Mouse (Mus musculus): ENCODE data around the gene Fasn. TPM values are rescaled to one million over a fixed set of nuclear protein-coding genes. Genes with fewer than 3 reads are reported as not detected.

Fasn gene
- polyA plus RNA-seq, 1 experiment from 2014 or later: 67.9 TPM

- H3K4me3 ChIP-seq: peak overlapping the region; percentile 91
- H3K4me1 ChIP-seq (replicated peaks): peaks cover 51% of the 10 kb centered on the region
- peak overlapping the region; percentile 100 for H3K27ac ChIP-seq
- peaks cover 25% of the 10 kb centered on the region for H3K36me3 ChIP-seq
- H3K27me3 ChIP-seq: no peaks in the 10 kb centered on the region
- under 1% methylated on average over 21 of the region's 21 CpGs for WGBS
- H3K9me3 ChIP-seq: no peaks in the 10 kb centered on the region
- peak overlapping the region; percentile 98 for H3K9ac ChIP-seq
- H3K4me2 ChIP-seq: peak overlapping the region; percentile 99
- ATAC-seq (ENCODE audit: low FRiP score): peak; percentile 4; the same call in 1 of the 2 replicates
Observed at GRCm38 (mm10) chr11:120824787-120825288, 491 bp upstream of the Fasn start.

DNA sequence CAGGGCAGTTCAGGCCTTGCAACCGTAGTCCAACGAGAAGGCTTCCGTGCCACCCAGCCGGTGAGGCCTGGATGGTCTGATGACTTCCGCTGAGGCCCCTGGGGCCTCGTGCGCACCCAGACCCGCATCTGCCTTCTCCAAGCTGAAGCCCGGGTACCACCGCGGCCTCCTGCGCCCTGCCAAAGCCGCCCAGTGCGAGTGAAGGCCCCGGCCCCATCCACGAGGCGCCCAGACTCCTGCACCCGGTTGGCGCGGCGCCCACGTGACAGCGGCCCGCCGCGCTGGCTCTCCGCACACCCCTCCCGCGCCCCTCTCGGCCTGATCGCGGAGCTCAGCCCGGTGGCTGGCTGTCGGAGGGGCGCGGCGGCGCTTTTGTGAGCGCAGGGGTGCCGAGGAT lies 798 bp downstream of the Fasn start:
- under 1% methylated on average over 35 of the region's 40 CpGs for WGBS
- Histone ChIP-seq H3K4me1 (replicated peaks) (peaks cover 51% of the 10 kb centered on the region), H3K4me3 (peak overlapping the region; percentile 91), H3K4me2 (peak overlapping the region; percentile 99), H3K36me3 (peaks cover 38% of the 10 kb centered on the region), H3K27ac (peak overlapping the region; percentile 100), H3K9me3 (no peaks in the 10 kb centered on the region), H3K9ac (peak overlapping the region; percentile 98), H3K27me3 (no peaks in the 10 kb centered on the region)
- peak; percentile 57 for ATAC-seq (ENCODE audit: low FRiP score)

- Histone ChIP-seq H3K4me3 (peak overlapping the region; percentile 91), H3K27ac (peak overlapping the region; percentile 100), H3K4me1 (replicated peaks) (peaks cover 51% of the 10 kb centered on the region), H3K9me3 (no peaks in the 10 kb centered on the region), H3K4me2 (peak overlapping the region; percentile 99), H3K36me3 (peaks cover 44% of the 10 kb centered on the region), H3K9ac (peak overlapping the region; percentile 98), H3K27me3 (no peaks in the 10 kb centered on the region)
- WGBS: 1% methylated on average over 14 of the region's 14 CpGs
- ATAC-seq (ENCODE audit: low FRiP score): no peak
Observed at GRCm38 (mm10) chr11:120822831-120823550, 1.4 kb downstream of the Fasn start.

DNA sequence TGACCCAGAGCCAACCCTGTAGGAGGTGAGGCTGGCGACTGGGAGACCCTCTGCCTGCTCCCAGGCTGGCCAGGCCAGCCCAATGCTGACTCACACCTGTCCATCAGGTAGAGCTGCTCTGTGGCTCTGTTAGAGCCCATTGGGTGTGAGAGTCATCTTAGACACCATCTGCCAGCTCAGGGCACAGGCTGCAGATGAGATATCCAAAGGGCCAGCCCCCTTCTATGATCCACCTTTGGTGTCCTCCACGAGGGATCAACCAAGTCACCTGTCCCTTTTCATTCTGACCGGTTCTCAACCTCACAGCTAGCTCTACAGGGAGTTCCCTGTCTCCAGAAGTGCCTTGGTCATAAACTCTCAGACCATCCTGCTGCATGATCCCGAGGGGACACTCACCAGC lies 2.0 kb downstream of the Fasn start:
- peak overlapping the region; percentile 91 for H3K4me3 ChIP-seq
- H3K9me3 ChIP-seq: no peaks in the 10 kb centered on the region
- peak overlapping the region; percentile 98 for H3K9ac ChIP-seq
- H3K4me2 ChIP-seq: peak overlapping the region; percentile 99
- 0 out of 2 replicates have a peak overlapping the region, but pooled peaks have one; percentile 100 for H3K27ac ChIP-seq
- peaks cover 51% of the 10 kb centered on the region for H3K4me1 ChIP-seq (replicated peaks)
- H3K27me3 ChIP-seq: no peaks in the 10 kb centered on the region
- 69% methylated on average over 4 of the region's 4 CpGs for WGBS
- no peak for ATAC-seq (ENCODE audit: low FRiP score)
- peaks cover 50% of the 10 kb centered on the region for H3K36me3 ChIP-seq

DNA sequence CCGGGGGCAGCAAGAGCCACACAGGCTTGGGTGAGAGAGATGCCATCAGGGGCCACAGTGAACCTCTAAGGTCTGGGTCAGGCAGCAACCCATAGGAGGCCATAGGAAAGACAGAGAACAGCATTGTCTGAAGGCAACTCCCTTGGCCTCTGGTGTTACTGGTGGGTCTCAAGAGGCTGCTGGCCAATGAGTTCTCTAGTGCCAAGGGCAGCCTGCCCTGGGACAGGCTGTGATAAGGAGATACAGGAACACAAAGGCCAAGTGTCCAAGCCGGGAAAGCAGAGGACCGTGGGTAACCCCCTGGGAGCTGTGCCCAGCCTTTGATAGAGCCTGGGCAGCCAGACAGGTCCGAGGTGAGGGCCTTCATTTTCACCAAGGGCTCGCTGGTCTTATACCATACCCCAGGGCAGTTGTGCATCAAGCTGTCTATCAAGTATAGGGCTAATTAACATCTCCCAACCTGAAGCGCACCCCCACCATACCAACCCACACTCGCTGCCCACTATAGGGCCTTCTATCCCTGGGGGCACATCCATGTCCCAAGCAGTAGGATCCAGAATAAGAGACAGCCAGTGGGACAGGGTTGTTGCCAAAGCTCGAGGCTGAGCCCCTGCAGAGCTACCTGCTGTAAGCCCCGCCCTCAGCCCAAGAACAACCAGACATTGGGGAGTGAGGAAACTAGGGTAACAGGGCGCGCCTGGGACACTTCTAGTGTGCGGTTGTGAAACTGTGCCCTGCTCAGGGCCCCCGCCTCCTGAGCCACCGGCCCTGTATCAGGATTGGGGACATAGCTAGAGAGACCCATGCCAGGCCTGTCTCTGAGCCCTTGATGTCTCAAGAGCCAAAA lies 3.0 kb downstream of the Fasn start:
- Histone ChIP-seq H3K27me3 (no peaks in the 10 kb centered on the region), H3K36me3 (peaks cover 61% of the 10 kb centered on the region), H3K4me3 (peak overlapping the region; percentile 91), H3K4me1 (replicated peaks) (peaks cover 46% of the 10 kb centered on the region), H3K9ac (peak overlapping the region; percentile 98), H3K4me2 (peak overlapping the region; percentile 99), H3K9me3 (no peaks in the 10 kb centered on the region), H3K27ac (no peak overlapping the region)
- 78% methylated on average over 14 of the region's 14 CpGs for WGBS
- ATAC-seq (ENCODE audit: low FRiP score): no peak

DNA sequence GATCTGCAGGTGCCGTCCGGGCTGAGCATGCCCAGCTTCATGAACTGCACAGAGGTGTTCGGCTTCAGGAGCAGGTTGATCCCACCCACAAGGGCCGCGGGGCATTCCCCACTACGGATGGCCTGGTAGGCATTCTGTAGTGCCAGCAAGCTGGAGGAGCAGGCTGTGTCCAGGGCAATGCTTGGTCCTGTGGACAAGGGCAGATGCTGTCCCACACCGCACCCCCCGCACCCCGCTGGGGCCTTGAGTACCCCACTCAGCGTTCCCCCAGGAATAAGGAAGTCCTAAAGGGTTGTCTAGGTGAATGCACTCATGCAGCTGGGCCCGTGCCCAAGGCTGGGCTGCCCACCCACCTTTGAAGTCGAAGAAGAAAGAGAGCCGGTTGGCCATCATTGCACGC lies 3.8 kb downstream of the Fasn start:
- H3K4me3 ChIP-seq: no peak overlapping the region
- 89% methylated on average over 14 of the region's 14 CpGs for WGBS
- H3K9me3 ChIP-seq: no peaks in the 10 kb centered on the region
- H3K4me1 ChIP-seq (replicated peaks): peaks cover 39% of the 10 kb centered on the region
- peaks cover 68% of the 10 kb centered on the region for H3K36me3 ChIP-seq
- H3K9ac ChIP-seq: peak overlapping the region; percentile 98; the same call in 1 of the 2 replicates
- ATAC-seq (ENCODE audit: low FRiP score): no peak
- no peaks in the 10 kb centered on the region for H3K27me3 ChIP-seq
- no peak overlapping the region; the same call in 1 of the 2 replicates for H3K4me2 ChIP-seq
- no peak overlapping the region for H3K27ac ChIP-seq

DNA sequence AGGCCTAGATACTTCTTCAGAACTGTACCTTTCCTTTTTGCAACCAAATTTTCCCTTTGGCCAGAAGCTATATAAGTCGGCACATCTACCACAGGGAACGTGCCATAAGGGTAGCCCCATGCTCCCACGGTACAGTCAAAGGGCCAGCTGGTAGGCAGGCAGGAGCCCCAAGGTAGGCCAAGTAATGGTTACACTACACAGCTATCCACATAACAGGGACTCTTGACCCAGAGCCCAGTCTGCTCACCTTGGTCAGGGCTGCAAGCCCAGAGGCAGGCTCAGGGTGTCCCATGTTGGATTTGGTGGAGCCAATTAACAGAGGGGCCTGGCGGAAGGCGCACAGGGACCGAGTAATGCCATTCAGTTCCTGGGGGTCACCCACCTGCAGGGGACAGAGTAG lies 4.8 kb downstream of the Fasn start:
- WGBS: 97% methylated on average over 6 of the region's 6 CpGs
- H3K9ac ChIP-seq: no peak overlapping the region
- no peak for ATAC-seq (ENCODE audit: low FRiP score)
- no peaks in the 10 kb centered on the region for H3K27me3 ChIP-seq
- no peak overlapping the region for H3K4me3 ChIP-seq
- peaks cover 30% of the 10 kb centered on the region for H3K4me1 ChIP-seq (replicated peaks)
- H3K4me2 ChIP-seq: no peak overlapping the region
- peaks cover 78% of the 10 kb centered on the region for H3K36me3 ChIP-seq
- H3K9me3 ChIP-seq: no peaks in the 10 kb centered on the region
- H3K27ac ChIP-seq: no peak overlapping the region

- Histone ChIP-seq H3K27me3 (no peaks in the 10 kb centered on the region), H3K9ac (peak overlapping the region; percentile 39; the same call in 1 of the 2 replicates), H3K4me1 (replicated peaks) (peaks cover 30% of the 10 kb centered on the region), H3K36me3 (peaks cover 91% of the 10 kb centered on the region), H3K27ac (no peak overlapping the region), H3K9me3 (no peaks in the 10 kb centered on the region), H3K4me3 (no peak overlapping the region), H3K4me2 (no peak overlapping the region)
- 97% methylated on average over 13 of the region's 13 CpGs for WGBS
- ATAC-seq (ENCODE audit: low FRiP score): no peak
Observed at GRCm38 (mm10) chr11:120818251-120818650, 6.1 kb downstream of the Fasn start.

DNA sequence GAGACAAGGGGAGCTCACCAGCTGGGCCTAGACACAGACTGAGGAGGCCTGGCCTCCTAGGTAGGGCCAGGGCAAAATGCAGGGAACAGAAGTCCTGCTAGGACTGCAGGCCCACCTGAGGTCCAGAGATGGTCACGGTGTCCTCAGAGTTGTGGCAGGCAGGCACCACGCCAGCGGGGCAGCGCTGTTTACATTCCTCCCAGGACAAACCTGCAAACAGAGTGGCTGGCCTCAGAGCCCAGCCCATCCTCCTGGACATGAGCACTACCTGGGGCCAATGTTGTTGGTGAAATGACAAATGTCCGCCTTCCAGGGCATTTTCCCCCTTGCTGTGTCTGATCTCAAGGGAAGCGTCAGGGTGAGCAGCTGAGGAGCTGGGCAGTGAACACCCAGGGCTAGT lies 7.0 kb downstream of the Fasn start:
- no peak for ATAC-seq (ENCODE audit: low FRiP score)
- H3K4me1 ChIP-seq (replicated peaks): peaks cover 22% of the 10 kb centered on the region

GRCm38 (mm10) chr11:120812068-120812467 lies 12.3 kb downstream of the Fasn start:
- H3K9me3 ChIP-seq: no peaks in the 10 kb centered on the region
- 97% methylated on average over 16 of the region's 16 CpGs for WGBS
- H3K27me3 ChIP-seq: no peaks in the 10 kb centered on the region

More for the DNA sequence above, 7.0 kb downstream of the Fasn start:
- Histone ChIP-seq H3K9me3 (no peaks in the 10 kb centered on the region), H3K4me2 (no peak overlapping the region), H3K4me3 (no peak overlapping the region), H3K36me3 (peaks cover 100% of the 10 kb centered on the region), H3K27ac (no peak overlapping the region), H3K27me3 (no peaks in the 10 kb centered on the region), H3K9ac (peak overlapping the region; percentile 24; the same call in 1 of the 2 replicates)
- WGBS: 88% methylated on average over 6 of the region's 6 CpGs

GRCm38 (mm10) chr11:120808010-120808409 lies 16.3 kb downstream of the Fasn start:
- Histone ChIP-seq H3K9me3 (no peaks in the 10 kb centered on the region), H3K27me3 (no peaks in the 10 kb centered on the region), H3K4me3 (no peak overlapping the region), H3K4me1 (replicated peaks) (no peaks in the 10 kb centered on the region), H3K9ac (no peak overlapping the region), H3K36me3 (peaks cover 83% of the 10 kb centered on the region), H3K27ac (no peak overlapping the region), H3K4me2 (no peak overlapping the region)
- WGBS: 93% methylated on average over 12 of the region's 12 CpGs
- no peak for ATAC-seq (ENCODE audit: low FRiP score)

More at GRCm38 (mm10) chr11:120812068-120812467, 12.3 kb downstream of the Fasn start:
- no peak for ATAC-seq (ENCODE audit: low FRiP score)
- Histone ChIP-seq H3K36me3 (peaks cover 100% of the 10 kb centered on the region), H3K4me3 (no peak overlapping the region), H3K4me2 (no peak overlapping the region), H3K27ac (no peak overlapping the region), H3K4me1 (replicated peaks) (no peaks in the 10 kb centered on the region), H3K9ac (no peak overlapping the region)
